8 mouse cellular contexts compared by ENCODE assay signal in genomic region chr10:7473197-7473889, GRCm38 (mm10). TPM values are rescaled to one million over a fixed set of nuclear protein-coding genes. Genes with fewer than 3 reads are reported as not detected.
DNase-seq lines count a peak whose midpoint lies in the region; ATAC-seq and TF ChIP-seq lines count a peak whose summit lies in the region.

Gene Ulbp1, minus strand, starts transcription at chr10:7473638.

- H3K27me3 ChIP-seq in C2C12 (ENCODE audit: control insufficient read depth, insufficient read depth, insufficient read length), result no peaks in the 10 kb centered on the region
- no peaks in the 10 kb centered on the region for H3K27me3 ChIP-seq in liver, embryonic 12.5 days (replicated peaks)

- WGBS in liver, embryonic 12.5 days (ENCODE audit: insufficient replicate concordance), result 24% methylated on average over 13 of the region's 13 CpGs

- TF ChIP-seq CTCF in C2C12 (IDR thresholded peaks at IDR 0.05; ENCODE audit: control insufficient read depth, insufficient read depth, insufficient read length), result no peak

- peak; percentile 88 for DNase-seq in MN1 (ENCODE audit: low spot score)
- DNase-seq in cerebellum, postnatal 25 days, result peak; percentile 22 to 55
- peak; percentile 87 to 90 for DNase-seq in heart, postnatal 10 days
- peak; percentile 74 for DNase-seq in ovary, postnatal 36 days (ENCODE audit: low spot score)
- DNase-seq in urinary bladder, postnatal 4 days (ENCODE audit: low spot score in 2 of 2), result peak; percentile 72 to 78
- DNase-seq in right cerebral cortex, adult 2 months (ENCODE audit: low spot score in 2 of 2), result no peak

- no peaks in the 10 kb centered on the region for H3K36me3 ChIP-seq in C2C12 (ENCODE audit: control insufficient read depth, insufficient read depth)
- H3K36me3 ChIP-seq in liver, embryonic 12.5 days, result no peaks in the 10 kb centered on the region

- peak within 1 kb of the TSS; percentile 6 for H3ac ChIP-seq in C2C12 (ENCODE audit: control insufficient read depth, insufficient read length, low read depth)

- intact Hi-C loops in heart, postnatal 10 days (cut with DNase I), result no loop called here

- peak; percentile 79 for ATAC-seq in liver, embryonic 12.5 days

- H3K79me2 ChIP-seq in C2C12 (ENCODE audit: control insufficient read depth, insufficient read depth), result peaks cover 5% of the 10 kb centered on the region

- H3K79me3 ChIP-seq in C2C12 (ENCODE audit: low read depth), result peaks cover 6% of the 10 kb centered on the region

- H3K4me3 ChIP-seq in C2C12 (ENCODE audit: insufficient read depth, poor library complexity, severe bottlenecking), result peak within 1 kb of the TSS; percentile 21
- H3K4me3 ChIP-seq in liver, embryonic 12.5 days, result peak within 1 kb of the TSS; percentile 32

- peaks cover 6% of the 10 kb centered on the region for H3K4me1 ChIP-seq in liver, embryonic 12.5 days

- H3K9ac ChIP-seq in liver, embryonic 12.5 days, result peak within 1 kb of the TSS; percentile 17; the same call in 1 of the 2 replicates

- H3K4me2 ChIP-seq in liver, embryonic 12.5 days, result peak within 1 kb of the TSS; percentile 57

- no peaks in the 10 kb centered on the region for H3K9me3 ChIP-seq in liver, embryonic 12.5 days (replicated peaks)

- H3K27ac ChIP-seq in liver, embryonic 12.5 days, result no peak within 1 kb of the TSS

TF ChIP-seq in C2C12, 6 proteins besides CTCF, POLR2A, EP300 and RAD21:
- TF ChIP-seq MAX (IDR thresholded peaks at IDR 0.05) (peak; percentile 86), USF1 (IDR thresholded peaks at IDR 0.05; ENCODE audit: low read depth) (no peak)

RNA-seq across cellular contexts. Expression of gene Ulbp1, which starts in this region (rescaled TPM):
- 19.3 TPM for polyA plus RNA-seq in C2C12 (2012; fragmentation: generic; extraction: Trizol)
- total RNA-seq in heart, postnatal 10 days (2021), result 10 to 100 TPM; 23.1 to 24.1 TPM
- 1.6 and 2.9 TPM in 2 replicates for polyA plus RNA-seq in liver, embryonic 12.5 days (2016; fragmentation: Nextera tagmentation; extraction: Ambion mirVana)

Comparison
In these comparisons a context has a peak if more than half of its experiments do, and no peak if none do; other contexts are left out.
1. DNase-seq: peak in MN1 (single experiment), cerebellum, postnatal 25 days (2 of 2), heart, postnatal 10 days (2 of 2), ovary, postnatal 36 days (single experiment) and urinary bladder, postnatal 4 days (2 of 2); none in right cerebral cortex, adult 2 months (0 of 2).